Mouse (Mus musculus) A20 (cell line): Measurements from ENCODE around the gene Ampd1.

Source experiments
- DNase-seq: peaks from one replicate; pipeline ENCODE4 v3.0.0-alpha.2; 2011; ENCODE audit warnings: low read depth, low spot score

Ampd1 gene

GRCm38 (mm10) chr3:103073771-103074170 lies at the start of gene Ampd1:
TSS of gene Ampd1 (plus strand) at chr3:103074014.
- no peak for DNase-seq

GRCm38 (mm10) chr3:103026174-103026573 lies 47.6 kb upstream of the Ampd1 start:
- DNase-seq, result peak; percentile 51

- DNase-seq, result no peak
Measured at GRCm38 (mm10) chr3:103040285-103040684, 33.5 kb upstream of the Ampd1 start.

- no peak for DNase-seq
Measured at GRCm38 (mm10) chr3:103040861-103041379, 32.9 kb upstream of the Ampd1 start.

GRCm38 (mm10) chr3:103056016-103056595 lies 17.7 kb upstream of the Ampd1 start:
- DNase-seq, result no peak

- no peak for DNase-seq
Measured at GRCm38 (mm10) chr3:103057752-103058151, 16.1 kb upstream of the Ampd1 start.

GRCm38 (mm10) chr3:103058207-103059157 lies 15.3 kb upstream of the Ampd1 start, which contains the start of gene Nras:
TSS of gene Nras (plus strand) at chr3:103058285.
- peak; percentile 94 for DNase-seq

GRCm38 (mm10) chr3:103066927-103067326 lies 6.9 kb upstream of the Ampd1 start:
- DNase-seq, result no peak

- DNase-seq, result no peak
Measured at GRCm38 (mm10) chr3:103068971-103069370, 4.8 kb upstream of the Ampd1 start.

- no peak for DNase-seq
Measured at GRCm38 (mm10) chr3:103075871-103076270, 2.1 kb downstream of the Ampd1 start.

GRCm38 (mm10) chr3:103076476-103076875 lies 2.7 kb downstream of the Ampd1 start:
- no peak for DNase-seq

- no peak for DNase-seq
Measured at GRCm38 (mm10) chr3:103079301-103079700, 5.5 kb downstream of the Ampd1 start.

- no peak for DNase-seq
Measured at GRCm38 (mm10) chr3:103081051-103081450, 7.2 kb downstream of the Ampd1 start.

GRCm38 (mm10) chr3:103081861-103082453 lies 8.1 kb downstream of the Ampd1 start:
- no peak for DNase-seq

GRCm38 (mm10) chr3:103082761-103083160 lies 8.9 kb downstream of the Ampd1 start:
- DNase-seq, result no peak

- DNase-seq, result no peak
Measured at GRCm38 (mm10) chr3:103085986-103086385, 12.2 kb downstream of the Ampd1 start.

GRCm38 (mm10) chr3:103091753-103092152 lies 17.9 kb downstream of the Ampd1 start:
- DNase-seq, result no peak

GRCm38 (mm10) chr3:103098662-103099061 lies 24.8 kb downstream of the Ampd1 start:
- no peak for DNase-seq

GRCm38 (mm10) chr3:103099667-103100066 lies 25.9 kb downstream of the Ampd1 start:
- peak; percentile 27 for DNase-seq

- peak; percentile 49 for DNase-seq
Measured at GRCm38 (mm10) chr3:103100735-103101134, 26.9 kb downstream of the Ampd1 start.

- peak; percentile 34 for DNase-seq
Measured at GRCm38 (mm10) chr3:103101194-103101593, 27.4 kb downstream of the Ampd1 start.

GRCm38 (mm10) chr3:103101909-103102308 lies 28.1 kb downstream of the Ampd1 start:
- no peak for DNase-seq
